ENCODE assay signal across 8 mouse cellular contexts in the genomic region with DNA sequence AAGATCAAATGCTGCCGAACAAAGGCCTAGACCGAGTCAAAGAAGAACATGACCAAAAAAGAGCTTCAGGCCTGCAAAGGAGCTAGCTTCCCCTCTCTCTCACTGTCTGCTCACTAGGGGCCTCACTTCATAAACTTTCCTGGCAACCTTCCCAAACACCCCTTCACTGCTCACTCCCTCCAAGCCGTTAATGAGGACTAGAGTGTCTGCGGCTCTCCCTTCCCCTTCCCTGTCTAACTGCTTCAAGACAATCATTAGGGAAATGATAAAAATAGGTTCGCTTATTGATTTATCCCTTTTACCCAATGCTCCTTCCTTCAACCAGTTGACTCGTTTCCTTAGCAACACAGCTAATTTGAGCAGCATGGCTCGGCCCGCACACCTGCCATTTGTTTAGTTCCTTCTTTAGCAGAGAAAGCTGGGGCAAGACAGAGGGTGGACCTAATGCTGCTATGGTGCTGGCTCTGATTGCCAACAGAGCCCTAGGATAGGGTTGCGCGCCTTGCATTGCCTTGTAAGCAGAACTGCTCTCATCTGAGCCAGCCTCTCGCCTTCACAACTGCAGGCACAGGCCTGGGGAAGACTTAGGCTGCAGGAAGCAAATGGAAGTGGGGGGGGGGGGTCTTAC.
DNase-seq lines count a peak whose midpoint lies in the region; ATAC-seq lines count a peak whose summit lies in the region.

No protein-coding gene starts in this region.

- ATAC-seq in forebrain, embryonic 13.5 days, result peak; percentile 71; the same call in 1 of the 2 replicates
- peak; percentile 75; the same call in 1 of the 2 replicates for ATAC-seq in limb, embryonic 11.5 days (ENCODE audit: insufficient number of reproducible peaks, low FRiP score, low TSS enrichment, low read depth)

- peaks cover 22% of the 10 kb centered on the region for H3K4me1 ChIP-seq in forebrain, embryonic 13.5 days
- H3K4me1 ChIP-seq in limb, embryonic 11.5 days (ENCODE audit: control insufficient read depth, insufficient read depth, low read length), result peaks cover 3% of the 10 kb centered on the region

- peak overlapping the region; percentile 14; the same call in 1 of the 2 replicates for H3K27ac ChIP-seq in forebrain, embryonic 13.5 days
- H3K27ac ChIP-seq in limb, embryonic 11.5 days (replicated peaks; ENCODE audit: low read depth, low read length), result no peak overlapping the region; the same call in 1 of the 2 replicates

- intact Hi-C loops in gastrocnemius, postnatal 36 days (cut with DNase I), result no loop called here

- no peak overlapping the region for H3K9ac ChIP-seq in forebrain, embryonic 13.5 days
- no peak overlapping the region for H3K9ac ChIP-seq in limb, embryonic 11.5 days (ENCODE audit: low read length)

- no peaks in the 10 kb centered on the region for H3K9me3 ChIP-seq in forebrain, embryonic 13.5 days (replicated peaks)
- H3K9me3 ChIP-seq in limb, embryonic 11.5 days (ENCODE audit: control insufficient read depth, low read length), result no peaks in the 10 kb centered on the region

- no peaks in the 10 kb centered on the region for H3K27me3 ChIP-seq in forebrain, embryonic 13.5 days
- no peaks in the 10 kb centered on the region for H3K27me3 ChIP-seq in limb, embryonic 11.5 days (ENCODE audit: control insufficient read depth, insufficient read depth, low read length)

- H3K36me3 ChIP-seq in forebrain, embryonic 13.5 days (ENCODE audit: poor library complexity, severe bottlenecking), result no peaks in the 10 kb centered on the region
- H3K36me3 ChIP-seq in limb, embryonic 11.5 days (ENCODE audit: control insufficient read depth, insufficient read depth, low read length), result no peaks in the 10 kb centered on the region

- H3K4me2 ChIP-seq in forebrain, embryonic 13.5 days, result no peak overlapping the region
- H3K4me2 ChIP-seq in limb, embryonic 11.5 days (ENCODE audit: low read depth, severe bottlenecking), result no peak overlapping the region

- peak; percentile 17 for DNase-seq in gastrocnemius, adult 18-20 months (ENCODE audit: low spot score)
- DNase-seq in gastrocnemius, postnatal 36 days, result no peak
- DNase-seq in A20 (ENCODE audit: low read depth, low spot score), result peak; percentile 50
- DNase-seq in limb, embryonic 11.5 days (ENCODE audit: low spot score), result peak; percentile 74
- DNase-seq in thymus, postnatal 14 days, result no peak
- no peak for DNase-seq in testis, postnatal 14 days (ENCODE audit: low spot score)
- no peak for DNase-seq in layer of hippocampus, postnatal 25 days (ENCODE audit: extremely low spot score in 1 of 2, low spot score in 1 of 2)

- no peak overlapping the region for H3K4me3 ChIP-seq in forebrain, embryonic 13.5 days
- H3K4me3 ChIP-seq in limb, embryonic 11.5 days (ENCODE audit: low read depth, low read length), result no peak overlapping the region

- 33% methylated on average over 11 of the region's 11 CpGs for WGBS in forebrain, embryonic 13.5 days
- 19% methylated on average over 11 of the region's 11 CpGs for WGBS in limb, embryonic 11.5 days

Comparison
In these comparisons a context has a peak if more than half of its experiments do, and no peak if none do; other contexts are left out.
1. DNase-seq: peak in gastrocnemius, adult 18-20 months (single experiment), A20 (single experiment) and limb, embryonic 11.5 days (single experiment); none in gastrocnemius, postnatal 36 days (0 of 2), thymus, postnatal 14 days (single experiment), testis, postnatal 14 days (single experiment) and layer of hippocampus, postnatal 25 days (0 of 2).